Mouse (Mus musculus): ENCODE results near the gene Wdr86. TPM values are rescaled to one million over a fixed set of nuclear protein-coding genes. Genes with fewer than 3 reads are reported as not detected.

The Wdr86 gene
- total and polyA plus RNA-seq, 2 experiments from 2014 or later, result 4.4 to 13.1 TPM

DNA sequence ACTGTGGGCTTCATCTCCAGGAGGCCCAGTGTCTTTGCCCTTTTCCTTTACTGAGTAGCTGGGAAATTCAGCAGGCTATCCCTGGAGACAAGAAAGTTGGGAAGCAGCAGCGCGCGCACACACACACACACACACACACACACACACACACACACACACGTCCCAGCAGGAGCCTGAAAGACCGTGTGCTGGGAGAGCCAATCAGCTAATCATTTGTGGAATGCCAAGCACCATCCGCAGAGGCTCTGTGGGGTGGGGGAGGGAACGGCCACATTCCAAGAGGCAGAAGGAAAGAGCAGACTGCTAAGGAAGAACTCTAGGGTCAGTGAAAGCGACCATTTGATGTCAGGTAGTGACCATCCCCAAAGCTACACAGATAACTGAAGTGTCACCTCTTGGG is 2.6 kb upstream of the Wdr86 start:
- no peak for TF ChIP-seq CTCF (IDR thresholded peaks at IDR 0.05; ENCODE audit: low read depth)
- Histone ChIP-seq H3K36me3 (ENCODE audit: insufficient read depth) (no peaks in the 10 kb centered on the region), H3K27ac (ENCODE audit: low read depth, low read length) (no peak overlapping the region), H3K27me3 (ENCODE audit: insufficient read depth, low read length) (peaks cover 24% of the 10 kb centered on the region), H3K9me3 (ENCODE audit: low read length) (no peaks in the 10 kb centered on the region), H3K4me1 (ENCODE audit: insufficient read depth) (no peaks in the 10 kb centered on the region), H3K4me3 (ENCODE audit: low read depth, low read length) (no peak overlapping the region), H3K9ac (no peak overlapping the region), H3K4me2 (ENCODE audit: low read depth) (no peak overlapping the region)
- DNase-seq (no peak), ATAC-seq (no peak)
- 4% methylated on average over 8 of the region's 8 CpGs for WGBS

DNA sequence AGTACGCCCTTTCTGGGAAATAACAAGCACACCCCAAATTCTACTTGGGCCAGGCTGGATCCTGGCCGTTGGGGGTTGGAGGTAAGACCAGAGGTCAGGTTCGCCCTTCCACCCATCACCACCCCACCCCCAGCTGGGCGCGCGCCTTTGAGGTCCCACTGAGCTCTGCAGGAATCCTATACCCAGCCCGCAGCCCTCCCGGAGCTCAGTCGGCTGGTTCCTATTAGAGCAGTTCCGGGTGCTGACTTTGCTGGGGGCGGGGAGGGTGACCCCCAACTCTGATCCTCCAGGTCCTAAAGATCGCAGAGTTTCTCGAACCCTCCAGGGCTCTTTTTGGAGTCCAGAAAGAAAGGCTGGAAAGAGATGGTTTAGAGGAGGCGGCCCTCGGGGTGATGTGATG is 459 bp upstream of the Wdr86 start:
- no peaks in the 10 kb centered on the region for H3K9me3 ChIP-seq (ENCODE audit: low read length)
- peaks cover 24% of the 10 kb centered on the region for H3K27me3 ChIP-seq (ENCODE audit: insufficient read depth, low read length)
- no peak for TF ChIP-seq CTCF (IDR thresholded peaks at IDR 0.05; ENCODE audit: low read depth)
- WGBS, result 6% methylated on average over 15 of the region's 15 CpGs
- DNase-seq (no peak), ATAC-seq (peak; percentile 57; the same call in 1 of the 2 replicates)
- peak overlapping the region; percentile 34 for H3K4me3 ChIP-seq (ENCODE audit: low read depth, low read length)
- H3K36me3 ChIP-seq (ENCODE audit: insufficient read depth), result no peaks in the 10 kb centered on the region
- 0 out of 2 replicates have a peak overlapping the region, but pooled peaks have one; percentile 40 for H3K9ac ChIP-seq
- no peaks in the 10 kb centered on the region for H3K4me1 ChIP-seq (ENCODE audit: insufficient read depth)
- no peak overlapping the region for H3K27ac ChIP-seq (ENCODE audit: low read depth, low read length)
- H3K4me2 ChIP-seq (ENCODE audit: low read depth), result peak overlapping the region; percentile 55

DNA sequence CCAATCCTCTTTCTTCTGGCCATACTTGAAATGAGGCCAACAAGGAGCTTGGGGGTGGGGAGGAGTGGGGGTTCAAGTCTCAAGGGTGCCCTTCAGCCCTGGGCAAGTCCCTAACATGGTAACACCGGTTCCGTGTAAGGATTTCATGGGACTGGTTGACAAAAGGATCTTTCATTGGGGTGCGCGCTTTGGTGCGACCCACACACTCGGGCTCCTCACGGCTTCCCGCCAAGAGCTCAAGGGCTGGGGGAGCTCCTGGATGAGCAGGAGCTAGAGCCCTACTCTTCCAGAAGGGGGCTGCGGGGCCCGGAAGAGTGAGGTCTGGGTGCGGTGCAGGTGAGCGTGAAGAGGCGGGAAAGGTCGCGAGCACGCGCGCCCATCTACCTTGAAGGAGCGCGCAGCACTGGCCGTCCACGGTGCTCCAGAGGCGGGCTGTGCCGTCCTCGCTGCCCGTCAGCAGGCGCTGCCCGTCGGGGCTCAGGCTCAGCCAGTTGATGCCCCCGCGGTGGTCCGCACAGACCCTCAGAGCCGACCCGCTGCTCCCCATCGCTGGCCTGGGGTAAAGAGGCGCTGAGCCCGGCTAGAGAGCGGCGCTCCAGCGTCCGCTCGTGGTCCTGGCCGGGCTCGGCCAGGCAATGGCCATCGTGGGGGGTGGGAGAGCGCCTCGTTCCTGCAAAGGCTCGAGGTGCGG is 585 bp downstream of the Wdr86 start:
- peak overlapping the region; percentile 34 for H3K4me3 ChIP-seq (ENCODE audit: low read depth, low read length)
- peak overlapping the region; percentile 40; the same call in 1 of the 2 replicates for H3K9ac ChIP-seq
- no peaks in the 10 kb centered on the region for H3K9me3 ChIP-seq (ENCODE audit: low read length)
- WGBS, result 1% methylated on average over 49 of the region's 49 CpGs
- H3K27me3 ChIP-seq (ENCODE audit: insufficient read depth, low read length), result peaks cover 24% of the 10 kb centered on the region
- H3K4me1 ChIP-seq (ENCODE audit: insufficient read depth), result no peaks in the 10 kb centered on the region
- H3K4me2 ChIP-seq (ENCODE audit: low read depth), result peak overlapping the region; percentile 55
- H3K27ac ChIP-seq (ENCODE audit: low read depth, low read length), result no peak overlapping the region
- no peaks in the 10 kb centered on the region for H3K36me3 ChIP-seq (ENCODE audit: insufficient read depth)
- DNase-seq (no peak), ATAC-seq (no peak)
- no peak for TF ChIP-seq CTCF (IDR thresholded peaks at IDR 0.05; ENCODE audit: low read depth)

DNA sequence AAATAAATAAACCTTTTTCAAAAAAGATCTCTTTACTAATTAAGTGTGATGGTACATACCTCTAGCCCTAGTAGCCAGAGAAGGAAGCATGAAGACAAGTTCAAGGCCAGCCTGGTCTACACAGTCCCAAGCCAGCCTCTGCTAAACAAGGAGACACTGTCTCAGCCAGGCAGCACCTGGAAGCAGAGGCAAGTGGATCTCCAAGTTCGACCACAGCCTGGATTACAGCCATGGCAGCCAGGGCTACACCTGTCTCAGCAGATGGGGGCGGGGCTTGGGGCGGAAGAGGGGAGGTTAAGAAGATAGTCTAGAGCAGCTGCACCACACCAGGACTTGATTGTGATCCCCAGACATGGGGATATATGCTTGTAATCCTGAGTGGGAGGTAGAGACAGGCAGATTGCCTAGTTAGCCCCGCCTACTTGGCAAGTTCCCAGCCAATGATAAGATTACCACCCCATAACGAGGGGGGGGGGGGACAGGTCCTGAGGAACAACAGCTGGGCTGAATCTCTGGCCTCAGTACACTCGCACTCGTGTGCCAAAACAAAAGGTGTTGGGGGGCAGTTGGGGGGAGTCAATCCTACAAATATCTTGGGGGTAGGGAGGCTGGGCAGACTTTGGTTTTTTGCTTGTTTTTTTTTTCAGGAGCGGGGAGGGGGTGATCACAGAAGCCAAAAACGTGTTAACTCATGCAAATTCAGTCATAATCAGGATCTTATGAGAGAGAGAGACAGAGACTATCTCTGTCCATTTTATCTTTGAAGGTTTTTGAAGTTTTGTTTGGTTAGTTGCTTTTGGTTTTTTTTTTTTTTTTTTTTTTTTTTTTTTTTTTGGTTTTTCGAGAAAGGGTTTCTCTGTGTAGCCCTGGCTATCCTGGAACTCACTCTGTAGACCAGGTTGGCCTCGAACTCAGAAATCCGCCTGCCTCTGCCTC is 3.4 kb downstream of the Wdr86 start:
- Histone ChIP-seq H3K27ac (ENCODE audit: low read depth, low read length) (no peak overlapping the region), H3K36me3 (ENCODE audit: insufficient read depth) (no peaks in the 10 kb centered on the region), H3K27me3 (ENCODE audit: insufficient read depth, low read length) (peaks cover 24% of the 10 kb centered on the region), H3K9ac (no peak overlapping the region), H3K4me2 (ENCODE audit: low read depth) (no peak overlapping the region), H3K9me3 (ENCODE audit: low read length) (no peaks in the 10 kb centered on the region), H3K4me3 (ENCODE audit: low read depth, low read length) (no peak overlapping the region), H3K4me1 (ENCODE audit: insufficient read depth) (no peaks in the 10 kb centered on the region)
- DNase-seq (no peak), ATAC-seq (no peak)
- TF ChIP-seq CTCF (IDR thresholded peaks at IDR 0.05; ENCODE audit: low read depth), result no peak
- WGBS, result 64% methylated on average over 12 of the region's 12 CpGs

DNA sequence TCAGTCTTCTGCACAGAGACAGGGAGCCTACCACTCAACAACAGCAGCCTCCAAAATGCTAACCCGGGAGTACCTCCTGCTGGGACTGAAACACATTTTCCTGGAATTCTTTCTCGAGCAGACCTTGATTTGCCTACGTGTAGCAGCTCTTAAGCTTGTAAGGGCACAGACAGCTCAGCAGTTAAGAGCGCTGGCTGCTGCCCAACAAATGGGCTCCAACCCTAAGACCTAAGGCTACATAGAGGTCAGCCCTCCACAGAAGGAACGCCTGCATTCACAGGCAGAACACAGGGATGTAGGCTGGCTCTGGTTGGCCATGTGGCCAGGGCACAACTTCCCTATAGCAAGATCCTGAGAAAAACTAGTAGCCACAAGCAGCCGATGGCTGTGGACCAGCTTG is 4.6 kb downstream of the Wdr86 start:
- no peaks in the 10 kb centered on the region for H3K4me1 ChIP-seq (ENCODE audit: insufficient read depth)
- ATAC-seq, result no peak
- 74% methylated on average over 6 of the region's 6 CpGs for WGBS

DNA sequence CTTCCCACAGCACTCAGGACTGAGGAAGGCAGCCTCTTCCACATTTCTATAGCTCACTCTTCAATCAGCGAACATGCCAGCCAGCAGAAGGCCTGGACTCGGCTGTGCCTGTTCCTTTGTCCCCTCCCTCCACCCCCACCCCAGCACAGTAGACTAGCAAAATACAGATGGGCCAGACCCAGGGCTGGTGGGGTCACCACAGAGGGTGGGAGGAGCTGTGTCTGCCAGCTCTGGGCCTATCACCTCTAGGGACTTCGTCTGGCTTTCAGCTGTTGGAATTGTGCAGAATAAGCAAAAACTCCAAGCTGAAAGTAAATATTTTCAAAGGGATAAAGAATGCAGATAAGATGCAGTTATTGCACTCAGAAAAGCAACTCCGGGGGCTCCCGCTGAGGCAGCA is 5.7 kb downstream of the Wdr86 start:
- Histone ChIP-seq H3K9ac (no peak overlapping the region), H3K4me3 (ENCODE audit: low read depth, low read length) (no peak overlapping the region), H3K27ac (ENCODE audit: low read depth, low read length) (no peak overlapping the region), H3K36me3 (ENCODE audit: insufficient read depth) (no peaks in the 10 kb centered on the region), H3K4me1 (ENCODE audit: insufficient read depth) (no peaks in the 10 kb centered on the region), H3K4me2 (ENCODE audit: low read depth) (no peak overlapping the region), H3K27me3 (ENCODE audit: insufficient read depth, low read length) (peaks cover 8% of the 10 kb centered on the region), H3K9me3 (ENCODE audit: low read length) (no peaks in the 10 kb centered on the region)
- ATAC-seq, result peak; percentile 59
- TF ChIP-seq CTCF (IDR thresholded peaks at IDR 0.05; ENCODE audit: low read depth), result no peak
- DNase-seq, result no peak
- 52% methylated on average over 5 of the region's 5 CpGs for WGBS

More for the DNA sequence above, 4.6 kb downstream of the Wdr86 start:
- Histone ChIP-seq H3K9ac (no peak overlapping the region), H3K4me3 (ENCODE audit: low read depth, low read length) (no peak overlapping the region), H3K4me2 (ENCODE audit: low read depth) (no peak overlapping the region), H3K9me3 (ENCODE audit: low read length) (no peaks in the 10 kb centered on the region), H3K27ac (ENCODE audit: low read depth, low read length) (no peak overlapping the region), H3K27me3 (ENCODE audit: insufficient read depth, low read length) (peaks cover 19% of the 10 kb centered on the region), H3K36me3 (ENCODE audit: insufficient read depth) (no peaks in the 10 kb centered on the region)
- TF ChIP-seq CTCF (IDR thresholded peaks at IDR 0.05; ENCODE audit: low read depth), result no peak
- DNase-seq, result no peak

DNA sequence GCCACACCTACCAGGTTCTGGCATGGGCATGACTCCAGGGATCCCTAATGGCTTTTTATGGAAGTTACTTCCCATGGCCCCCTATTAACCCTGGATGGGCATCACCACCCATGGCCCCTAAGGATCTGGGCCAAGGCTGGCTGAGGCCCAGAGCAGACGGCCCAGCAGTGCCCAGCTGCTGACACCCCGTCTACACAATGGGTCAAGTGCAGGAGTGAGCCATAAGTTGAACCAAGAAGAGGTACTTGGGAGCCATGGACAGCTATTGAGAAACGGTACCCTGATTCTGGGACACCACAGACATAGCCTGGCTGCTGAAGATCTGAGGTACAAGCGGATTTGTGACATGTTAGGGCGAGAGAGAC is 6.3 kb downstream of the Wdr86 start:
- TF ChIP-seq CTCF (IDR thresholded peaks at IDR 0.05; ENCODE audit: low read depth), result no peak
- WGBS, result 68% methylated on average over 5 of the region's 5 CpGs
- H3K4me3 ChIP-seq (ENCODE audit: low read depth, low read length), result no peak overlapping the region
- peaks cover 2% of the 10 kb centered on the region; the same call in 1 of the 2 replicates for H3K27me3 ChIP-seq (ENCODE audit: insufficient read depth, low read length)
- ATAC-seq (no peak), DNase-seq (no peak)
- no peak overlapping the region for H3K9ac ChIP-seq
- H3K4me2 ChIP-seq (ENCODE audit: low read depth), result no peak overlapping the region
- no peaks in the 10 kb centered on the region for H3K36me3 ChIP-seq (ENCODE audit: insufficient read depth)
- no peaks in the 10 kb centered on the region for H3K9me3 ChIP-seq (ENCODE audit: low read length)
- H3K4me1 ChIP-seq (ENCODE audit: insufficient read depth), result no peaks in the 10 kb centered on the region
- H3K27ac ChIP-seq (ENCODE audit: low read depth, low read length), result no peak overlapping the region

All from forebrain, postnatal 0 days (tissue).